Mouse (Mus musculus): ENCODE results near the gene Brca1.
"Not testable (repeated sequence)": the region's sequence is repeated elsewhere in the genome, so short reads cannot be mapped to it uniquely, and the experiment has no call there.

Gene Brca1

DNA sequence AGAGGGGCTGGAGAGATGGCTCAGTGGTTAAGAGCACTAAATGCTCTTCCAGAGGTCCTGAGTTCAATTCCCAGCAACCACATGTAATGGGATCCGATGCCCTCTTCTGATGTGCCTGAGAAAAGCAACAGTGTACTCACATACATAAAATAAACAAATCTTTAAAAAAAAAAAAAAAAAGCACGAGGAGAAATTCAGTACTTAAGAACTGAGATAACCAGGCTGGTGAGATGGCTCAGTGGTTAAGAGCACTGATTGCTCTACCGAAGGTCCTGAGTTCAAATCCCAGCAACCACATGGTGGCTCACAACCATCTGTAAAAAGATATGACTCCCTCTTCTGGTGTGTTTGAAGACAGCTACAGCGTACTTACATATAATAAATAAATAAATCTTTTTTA is 102.2 kb downstream of the Brca1 start:
- not testable (repeated sequence) for DNase-seq (ENCODE audit: low read depth, low spot score)

DNA sequence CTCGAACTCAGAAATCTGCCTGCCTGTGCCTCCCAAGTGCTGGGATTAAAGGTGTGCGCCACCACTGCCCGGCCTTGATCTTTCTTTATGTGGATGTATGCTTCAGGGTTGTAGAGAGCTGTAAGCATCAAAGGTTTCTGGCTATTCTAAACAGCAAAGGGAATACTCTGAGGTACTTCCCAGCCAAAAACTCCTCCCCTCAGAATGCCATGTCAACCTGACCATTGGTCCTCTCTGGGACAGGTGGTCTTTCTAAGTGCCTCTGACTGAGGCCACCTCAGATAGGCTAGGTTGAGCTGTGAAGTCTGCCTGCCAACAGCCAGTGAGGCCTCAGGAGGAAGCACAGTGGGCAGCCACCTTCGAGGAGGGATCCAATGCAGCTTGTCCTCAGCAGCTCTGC is 102.9 kb downstream of the Brca1 start:
- DNase-seq (ENCODE audit: low read depth, low spot score): no peak

DNA sequence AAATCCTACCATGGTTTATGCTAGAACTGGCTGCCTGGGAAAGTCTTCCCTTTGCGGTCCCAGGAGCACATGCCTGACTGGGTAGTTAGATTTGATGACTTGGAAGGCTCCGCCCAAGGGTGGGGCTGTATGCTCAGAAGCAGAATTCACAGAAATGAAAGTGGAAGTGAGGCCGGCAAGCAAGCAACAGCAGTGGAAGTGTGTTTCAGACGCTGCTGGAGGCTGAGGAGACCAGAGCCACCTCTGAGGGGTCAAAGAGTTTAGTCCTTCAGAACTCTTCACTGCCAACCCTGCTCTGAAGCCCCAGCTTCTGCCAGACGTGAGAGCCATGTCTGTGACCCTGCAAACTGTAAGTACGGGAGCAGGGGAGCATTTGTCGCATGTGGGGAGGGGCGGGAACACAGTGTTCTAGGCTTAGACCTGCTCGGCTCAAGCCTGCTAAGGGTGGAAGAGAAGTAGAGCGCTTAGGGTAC is 103.4 kb downstream of the Brca1 start, which contains the start of gene Ifi35:
TSS of gene Ifi35 (plus strand) at position 134 of the 473 bp plus-strand sequence.
- peak; percentile 86 for DNase-seq (ENCODE audit: low read depth, low spot score)

DNA sequence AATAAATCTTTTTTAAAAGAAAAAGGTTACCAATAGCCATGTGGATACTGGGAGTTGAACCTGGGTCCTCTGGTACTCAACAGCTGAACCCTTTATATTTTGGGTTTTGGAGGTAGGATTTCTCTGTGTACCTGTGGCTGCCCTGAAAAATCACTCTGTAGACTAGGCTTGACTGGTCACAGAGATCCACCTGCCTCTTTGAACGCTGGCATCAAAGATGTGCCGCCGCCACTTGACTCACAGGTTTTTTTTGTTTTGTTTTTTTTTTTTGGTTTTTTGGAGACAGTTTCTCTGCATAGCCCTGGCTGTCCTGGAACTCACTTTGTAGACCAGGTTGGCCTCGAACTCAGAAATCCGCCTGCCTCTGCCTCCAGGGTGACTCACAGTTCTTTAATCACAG is 104.0 kb downstream of the Brca1 start:
- no peak for DNase-seq (ENCODE audit: low read depth, low spot score)

DNA sequence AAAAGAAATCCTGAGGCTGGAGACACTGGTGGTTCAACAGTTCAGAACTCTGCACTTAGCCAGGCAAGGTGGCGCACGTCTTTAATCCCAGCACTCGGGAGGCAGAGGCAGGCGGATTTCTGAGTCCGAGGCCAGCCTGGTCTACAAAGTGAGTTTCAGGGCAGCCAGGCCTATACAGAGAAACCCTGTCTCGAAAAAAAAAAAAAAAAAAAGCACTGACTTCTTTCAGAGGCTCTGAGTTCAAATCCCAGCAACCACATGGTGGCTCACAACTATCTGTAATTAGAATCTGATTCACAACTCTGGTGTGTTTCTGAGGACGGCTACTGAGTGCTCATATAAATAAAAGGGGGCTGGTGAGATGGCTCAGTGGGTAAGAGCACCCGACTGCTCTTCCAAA is 104.9 kb downstream of the Brca1 start:
- not testable (repeated sequence) for DNase-seq (ENCODE audit: low read depth, low spot score)

DNA sequence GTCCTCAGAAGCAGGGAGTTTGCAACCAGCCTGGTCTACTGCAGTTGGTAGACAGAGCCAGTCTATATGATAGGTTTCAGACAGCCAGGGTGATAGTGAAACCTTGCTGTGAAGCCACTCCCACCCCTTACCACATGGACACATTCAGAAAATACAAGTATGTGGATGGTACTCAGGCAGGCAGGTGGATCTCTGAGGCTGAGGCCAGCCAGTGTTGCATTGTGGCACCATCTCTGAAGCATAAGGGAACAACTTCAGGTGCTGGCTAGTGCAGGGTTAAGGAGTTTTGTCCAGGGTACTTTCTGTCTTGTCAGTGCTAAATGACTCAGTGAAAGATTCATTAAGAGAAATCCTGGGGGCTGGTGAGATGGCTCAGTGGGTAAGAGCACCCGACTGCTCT is 105.4 kb downstream of the Brca1 start:
- DNase-seq (ENCODE audit: low read depth, low spot score): peak; percentile 66

DNA sequence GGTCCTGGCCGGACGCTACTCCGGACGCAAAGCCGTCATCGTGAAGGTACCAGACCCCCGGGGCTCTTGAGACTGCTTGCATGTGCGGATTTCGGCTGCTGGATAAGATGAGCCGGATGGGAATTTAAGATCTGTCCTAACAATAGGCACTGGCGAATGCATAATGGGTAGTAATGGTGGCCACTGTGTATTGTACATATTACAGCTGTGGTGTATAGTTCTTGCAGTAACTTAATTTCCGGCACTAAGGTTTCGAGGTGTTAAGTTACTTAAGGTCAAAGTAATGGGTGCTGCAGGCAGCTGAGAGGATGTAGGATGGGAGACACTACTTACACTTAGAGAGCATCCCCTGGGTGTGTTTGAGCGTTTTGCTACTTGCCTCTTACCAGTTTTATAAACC is 109.0 kb downstream of the Brca1 start:
- DNase-seq (ENCODE audit: low read depth, low spot score): no peak

DNA sequence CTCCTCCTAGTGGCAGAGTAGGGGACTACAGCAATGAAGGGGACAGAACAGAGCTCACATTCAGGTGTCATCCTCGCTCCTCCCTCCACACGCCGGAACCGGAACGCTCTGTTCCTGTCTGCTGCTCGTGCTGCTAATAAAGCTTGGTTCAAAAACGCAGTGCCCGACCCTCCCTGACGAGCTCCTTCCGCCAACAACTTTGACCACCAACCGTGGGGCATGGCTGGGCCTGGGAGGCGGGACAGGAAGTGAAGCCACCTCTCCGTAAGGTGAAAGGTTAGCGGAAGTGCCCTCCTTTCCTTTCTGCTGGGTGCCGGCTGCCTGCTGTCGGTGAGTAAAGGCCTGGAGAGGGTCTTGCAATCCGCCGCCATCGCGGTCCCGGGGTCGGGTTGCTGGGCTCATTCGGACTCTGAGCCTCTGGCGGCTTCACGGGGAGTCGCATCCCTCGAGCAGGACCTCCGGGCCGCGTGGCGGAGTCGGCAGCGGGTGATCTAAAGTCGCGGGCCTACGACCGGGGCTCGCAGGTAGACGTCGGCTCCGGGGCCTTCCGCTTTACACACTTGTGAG is 109.5 kb downstream of the Brca1 start, which contains the start of gene Rpl27:
TSS of gene Rpl27 (plus strand) at position 172 of the 567 bp plus-strand sequence.
- peak; percentile 100 for DNase-seq (ENCODE audit: low read depth, low spot score)

DNA sequence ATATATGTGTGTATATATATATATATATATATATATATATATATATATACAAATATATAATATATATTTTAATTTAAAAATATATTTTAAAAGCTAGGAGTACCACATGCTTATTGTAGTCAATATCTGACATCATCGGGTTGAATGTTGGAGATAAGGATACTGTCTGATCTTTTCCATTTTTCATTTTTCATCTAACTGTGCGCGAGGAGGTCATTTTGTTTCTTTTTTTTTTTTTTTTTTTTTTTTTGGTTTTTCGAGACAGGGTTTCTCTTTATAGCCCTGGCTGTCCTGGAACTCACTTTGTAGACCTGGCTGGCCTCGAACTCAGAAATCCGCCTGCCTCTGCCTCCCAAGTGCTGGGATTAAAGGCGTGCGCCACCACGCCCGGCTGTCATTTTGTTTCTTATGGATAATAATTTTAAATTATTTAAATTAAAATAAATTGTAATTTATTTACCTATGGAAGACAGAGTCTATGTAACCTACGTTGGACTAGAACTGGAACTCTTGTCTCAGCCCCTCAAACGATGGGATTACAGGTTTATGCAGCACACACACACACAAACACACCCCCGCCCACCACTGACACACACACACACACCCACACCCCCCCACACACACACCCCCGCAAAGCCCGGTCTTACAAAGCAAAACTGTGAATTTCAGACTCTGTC is 110.2 kb downstream of the Brca1 start:
- DNase-seq (ENCODE audit: low read depth, low spot score): not testable (repeated sequence)
